Mouse (Mus musculus): ENCODE data around the gene Alg12. TPM values are rescaled to one million over a fixed set of nuclear protein-coding genes. Genes with fewer than 3 reads are reported as not detected.

Alg12 gene
- polyA plus RNA-seq (2015; fragmentation: Nextera tagmentation; extraction: Ambion mirVana): 8.1 and 9.2 TPM in 2 replicates

- Histone ChIP-seq H3K4me1 (replicated peaks) (peaks cover 27% of the 10 kb centered on the region), H3K27me3 (no peaks in the 10 kb centered on the region), H3K27ac (replicated peaks) (peak within 1 kb of the TSS; percentile 88), H3K36me3 (peaks cover 29% of the 10 kb centered on the region), H3K9ac (peak within 1 kb of the TSS; percentile 89), H3K4me2 (peak within 1 kb of the TSS; percentile 74), H3K9me3 (no peaks in the 10 kb centered on the region), H3K4me3 (peak within 1 kb of the TSS; percentile 89)
- peak; percentile 99 for ATAC-seq (ENCODE audit: low FRiP score, low read depth)
- WGBS: under 1% methylated on average over 88 of the region's 88 CpGs
Measured at GRCm38 (mm10) chr15:88819026-88819905, at the start of gene Alg12, which contains the start of gene Creld2. Gene Alg12, minus strand, starts transcription at chr15:88819318. Gene Creld2, plus strand, starts transcription at chr15:88819646.

DNA sequence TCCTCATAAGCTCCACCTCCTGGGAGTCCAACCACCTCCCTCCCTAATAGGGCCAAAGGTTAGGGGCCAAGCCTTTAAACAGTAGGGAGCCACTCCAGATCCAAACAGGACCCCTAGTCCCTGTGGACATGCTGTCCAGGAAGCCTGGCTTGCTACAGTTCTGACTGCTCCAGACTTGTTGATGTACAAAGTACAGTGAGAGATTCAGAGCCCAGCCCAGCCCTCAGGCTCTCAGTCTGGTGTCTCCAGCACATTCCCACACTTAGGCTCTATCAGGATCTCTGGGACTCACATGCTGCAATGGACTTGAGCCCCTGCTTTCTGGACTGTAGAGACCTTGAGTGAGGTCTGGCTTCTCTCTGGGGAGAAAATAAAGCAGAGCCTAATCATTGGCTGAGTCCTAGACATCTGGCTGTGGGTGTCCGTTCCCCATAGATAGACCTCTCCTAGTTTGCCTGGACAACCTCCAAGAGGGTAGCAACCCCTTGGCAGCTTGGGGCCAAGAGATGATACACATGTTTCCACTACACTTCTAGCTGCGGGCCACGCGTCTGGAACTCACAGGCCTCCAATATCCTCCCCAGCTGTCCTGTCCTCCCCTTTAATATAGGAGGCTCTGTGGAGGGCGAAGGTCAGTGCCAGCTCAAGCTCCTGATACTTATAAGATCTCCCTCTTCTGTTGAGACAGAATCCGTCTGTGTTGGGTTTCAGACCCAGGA, 49.1 kb upstream of the Alg12 start:
- 94% methylated on average over 6 of the region's 6 CpGs for WGBS
- Histone ChIP-seq H3K27me3 (no peaks in the 10 kb centered on the region), H3K36me3 (peaks cover 25% of the 10 kb centered on the region), H3K9ac (no peak overlapping the region), H3K27ac (replicated peaks) (peak overlapping the region; percentile 14; the same call in 1 of the 2 replicates), H3K4me3 (no peak overlapping the region), H3K4me2 (no peak overlapping the region), H3K4me1 (replicated peaks) (peaks cover 25% of the 10 kb centered on the region), H3K9me3 (no peaks in the 10 kb centered on the region)
- ATAC-seq (ENCODE audit: low FRiP score, low read depth): no peak

DNA sequence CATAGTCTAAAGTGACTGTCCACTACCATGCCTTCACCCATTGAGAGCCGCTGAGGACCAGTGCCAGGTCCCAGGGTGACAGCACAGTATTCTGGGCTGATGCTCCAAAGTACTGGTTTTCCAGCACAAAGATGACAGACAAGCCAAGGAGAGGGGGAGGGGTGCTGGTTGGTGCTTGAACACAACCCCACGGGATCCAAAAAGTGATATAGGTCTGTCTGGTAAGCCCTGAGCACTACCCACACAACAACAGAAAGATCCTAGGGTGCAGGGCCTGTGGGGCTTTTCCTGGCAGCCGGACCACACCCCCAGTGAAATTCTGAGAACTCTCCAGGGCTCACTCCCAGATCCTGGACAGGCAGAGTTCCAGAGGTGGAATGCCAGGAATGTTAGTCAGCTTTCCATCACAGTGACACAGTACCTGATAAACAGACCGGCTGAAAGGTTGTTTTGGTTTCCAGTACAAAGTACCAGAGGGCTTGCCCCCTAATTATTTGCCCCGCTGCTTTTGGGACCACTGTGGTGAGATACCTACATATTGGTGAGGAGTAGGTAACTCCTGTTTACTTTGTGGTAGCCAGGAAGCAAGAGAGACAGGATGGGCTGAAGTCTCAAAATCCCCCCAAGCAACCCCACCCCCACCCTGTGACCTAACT, 48.4 kb upstream of the Alg12 start:
- no peak for ATAC-seq (ENCODE audit: low FRiP score, low read depth)
- WGBS: 42% methylated on average over 5 of the region's 5 CpGs
- Histone ChIP-seq H3K27me3 (no peaks in the 10 kb centered on the region), H3K9me3 (no peaks in the 10 kb centered on the region), H3K4me3 (no peak overlapping the region), H3K9ac (no peak overlapping the region), H3K4me1 (replicated peaks) (peaks cover 25% of the 10 kb centered on the region), H3K27ac (replicated peaks) (peak overlapping the region; percentile 14; the same call in 1 of the 2 replicates), H3K4me2 (no peak overlapping the region), H3K36me3 (peaks cover 25% of the 10 kb centered on the region)

DNA sequence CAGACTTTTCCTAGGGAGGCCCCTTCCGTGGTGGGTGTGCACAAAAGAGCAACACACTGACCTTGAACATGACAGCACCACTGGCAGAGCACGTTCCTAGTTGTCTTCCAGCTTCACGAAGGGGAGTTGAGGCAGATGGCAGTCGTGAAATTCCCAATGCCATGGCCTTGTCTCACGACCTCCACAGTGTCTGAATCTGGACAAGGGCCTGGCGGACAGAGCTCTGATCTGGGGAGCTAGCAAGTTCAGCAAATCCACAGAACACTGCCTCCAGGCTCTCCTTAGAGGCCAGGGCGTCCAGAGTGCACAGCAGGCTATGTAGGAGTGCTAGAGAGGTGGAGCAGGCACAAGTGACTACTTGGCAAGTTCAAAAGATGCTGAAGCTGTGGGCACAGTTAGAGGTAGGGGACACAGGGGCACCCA, 47.8 kb upstream of the Alg12 start:
- WGBS: 57% methylated on average over 7 of the region's 7 CpGs
- peaks cover 25% of the 10 kb centered on the region for H3K36me3 ChIP-seq
- H3K27me3 ChIP-seq: no peaks in the 10 kb centered on the region
- no peak overlapping the region for H3K4me2 ChIP-seq
- H3K4me1 ChIP-seq (replicated peaks): peaks cover 25% of the 10 kb centered on the region
- no peak overlapping the region for H3K27ac ChIP-seq (replicated peaks)
- no peak overlapping the region for H3K9ac ChIP-seq
- H3K9me3 ChIP-seq: no peaks in the 10 kb centered on the region
- ATAC-seq (ENCODE audit: low FRiP score, low read depth): no peak
- no peak overlapping the region for H3K4me3 ChIP-seq

GRCm38 (mm10) chr15:88865888-88866695, 47.0 kb upstream of the Alg12 start:
- H3K4me2 ChIP-seq: no peak overlapping the region
- ATAC-seq (ENCODE audit: low FRiP score, low read depth): no peak
- WGBS: 82% methylated on average over 4 of the region's 4 CpGs
- H3K9me3 ChIP-seq: no peaks in the 10 kb centered on the region
- H3K36me3 ChIP-seq: peaks cover 25% of the 10 kb centered on the region
- H3K27ac ChIP-seq (replicated peaks): no peak overlapping the region
- H3K27me3 ChIP-seq: no peaks in the 10 kb centered on the region
- peaks cover 30% of the 10 kb centered on the region for H3K4me1 ChIP-seq (replicated peaks)
- no peak overlapping the region for H3K9ac ChIP-seq
- H3K4me3 ChIP-seq: no peak overlapping the region

- Histone ChIP-seq H3K4me1 (replicated peaks) (peaks cover 30% of the 10 kb centered on the region), H3K36me3 (peaks cover 25% of the 10 kb centered on the region), H3K4me3 (peak overlapping the region; percentile 83; the same call in 1 of the 2 replicates), H3K27ac (replicated peaks) (no peak overlapping the region), H3K9me3 (no peaks in the 10 kb centered on the region), H3K27me3 (no peaks in the 10 kb centered on the region), H3K4me2 (peak overlapping the region; percentile 89), H3K9ac (no peak overlapping the region)
- ATAC-seq (ENCODE audit: low FRiP score, low read depth): no peak
- 89% methylated on average over 14 of the region's 14 CpGs for WGBS
Measured at GRCm38 (mm10) chr15:88865061-88865460, 45.9 kb upstream of the Alg12 start.

DNA sequence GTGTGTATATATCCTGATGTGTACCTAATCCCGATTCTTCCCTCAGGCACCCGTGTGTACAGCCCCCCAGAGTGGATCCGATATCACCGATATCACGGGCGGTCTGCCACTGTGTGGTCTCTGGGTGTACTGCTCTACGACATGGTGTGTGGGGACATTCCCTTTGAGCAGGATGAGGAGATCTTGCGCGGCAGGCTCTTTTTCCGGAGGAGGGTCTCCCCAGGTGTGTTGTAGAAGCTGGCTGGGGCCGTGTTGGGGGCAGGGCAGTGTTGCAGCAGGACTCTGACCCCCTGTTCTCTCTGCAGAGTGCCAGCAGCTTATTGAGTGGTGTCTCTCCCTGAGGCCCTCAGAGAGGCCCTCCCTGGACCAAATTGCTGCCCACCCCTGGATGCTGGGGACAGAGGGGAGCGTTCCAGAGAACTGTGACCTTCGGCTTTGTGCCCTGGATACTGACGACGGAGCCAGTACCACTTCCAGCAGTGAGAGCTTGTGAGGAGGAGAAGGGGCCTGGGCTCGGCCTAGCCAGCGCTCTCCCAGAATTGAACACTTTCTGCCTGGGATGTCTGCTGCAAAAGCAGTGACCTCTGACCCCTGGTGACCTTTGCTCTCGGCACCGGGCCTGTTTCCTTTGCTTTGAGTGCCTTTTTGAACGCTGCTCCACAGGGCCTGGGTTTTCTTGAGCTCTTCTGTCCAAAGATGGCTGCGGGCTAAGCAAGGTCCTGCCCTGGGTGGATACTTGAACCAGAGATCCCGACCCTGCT, 45.3 kb upstream of the Alg12 start:
- peak; percentile 15; the same call in 1 of the 2 replicates for ATAC-seq (ENCODE audit: low FRiP score, low read depth)

GRCm38 (mm10) chr15:88863695-88864231, 44.6 kb upstream of the Alg12 start:
- WGBS: 1% methylated on average over 19 of the region's 39 CpGs
- peak overlapping the region; percentile 89 for H3K4me2 ChIP-seq
- H3K27me3 ChIP-seq: no peaks in the 10 kb centered on the region
- peaks cover 25% of the 10 kb centered on the region for H3K36me3 ChIP-seq
- peak overlapping the region; percentile 83 for H3K4me3 ChIP-seq
- peaks cover 30% of the 10 kb centered on the region for H3K4me1 ChIP-seq (replicated peaks)
- H3K9me3 ChIP-seq: no peaks in the 10 kb centered on the region
- H3K27ac ChIP-seq (replicated peaks): peak overlapping the region; percentile 99
- ATAC-seq (ENCODE audit: low FRiP score, low read depth): peak; percentile 67
- H3K9ac ChIP-seq: peak overlapping the region; percentile 90

More for the DNA sequence above, 45.3 kb upstream of the Alg12 start:
- peak overlapping the region; percentile 99 for H3K27ac ChIP-seq (replicated peaks)
- no peaks in the 10 kb centered on the region for H3K9me3 ChIP-seq
- peak overlapping the region; percentile 89 for H3K4me2 ChIP-seq
- H3K4me1 ChIP-seq (replicated peaks): peaks cover 30% of the 10 kb centered on the region
- peaks cover 25% of the 10 kb centered on the region for H3K36me3 ChIP-seq
- peak overlapping the region; percentile 90 for H3K9ac ChIP-seq
- 37% methylated on average over 22 of the region's 22 CpGs for WGBS
- peak overlapping the region; percentile 83 for H3K4me3 ChIP-seq
- H3K27me3 ChIP-seq: no peaks in the 10 kb centered on the region

GRCm38 (mm10) chr15:88862881-88863694, 44.0 kb upstream of the Alg12 start:
- Histone ChIP-seq H3K36me3 (peaks cover 25% of the 10 kb centered on the region), H3K9me3 (no peaks in the 10 kb centered on the region), H3K27me3 (no peaks in the 10 kb centered on the region), H3K4me1 (replicated peaks) (peaks cover 30% of the 10 kb centered on the region), H3K9ac (peak overlapping the region; percentile 90), H3K27ac (replicated peaks) (peak overlapping the region; percentile 99), H3K4me3 (peak overlapping the region; percentile 83), H3K4me2 (peak overlapping the region; percentile 89)
- no peak; the same call in none of the 2 replicates for ATAC-seq (ENCODE audit: low FRiP score, low read depth)
- WGBS: under 1% methylated on average over 94 of the region's 98 CpGs

Measured in hindbrain, embryonic 15.5 days (tissue).